Mouse (Mus musculus): ENCODE measurements at regions not wholly inside any gene's neighbourhood (a gene's known extent, or its start where the extent isn't known, plus 50 kb on each side); places are given as distances from the start of the nearest gene placed in this dataset.

DNA sequence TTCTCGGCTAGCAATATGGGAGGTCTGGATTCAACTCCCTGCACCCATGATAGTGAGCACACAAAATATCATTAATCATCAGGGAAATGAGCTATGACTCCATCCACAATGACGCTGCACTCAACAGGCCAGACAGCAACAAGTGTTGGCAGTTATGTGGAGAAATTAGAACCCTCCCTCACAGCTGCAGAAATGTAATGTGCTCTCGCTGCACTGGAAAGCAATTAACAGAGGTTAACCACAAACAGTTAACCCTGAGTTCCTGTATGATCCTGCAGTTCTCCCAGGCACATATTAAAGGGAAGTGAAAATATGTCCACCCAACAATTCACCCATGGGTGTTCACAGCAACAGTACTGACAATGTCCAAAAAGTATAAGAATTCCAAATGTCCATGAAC lies 54.0 kb upstream of the Jade2 start:
- ATAC-seq (ENCODE audit: poor library complexity, severe bottlenecking): peak; percentile 82

DNA sequence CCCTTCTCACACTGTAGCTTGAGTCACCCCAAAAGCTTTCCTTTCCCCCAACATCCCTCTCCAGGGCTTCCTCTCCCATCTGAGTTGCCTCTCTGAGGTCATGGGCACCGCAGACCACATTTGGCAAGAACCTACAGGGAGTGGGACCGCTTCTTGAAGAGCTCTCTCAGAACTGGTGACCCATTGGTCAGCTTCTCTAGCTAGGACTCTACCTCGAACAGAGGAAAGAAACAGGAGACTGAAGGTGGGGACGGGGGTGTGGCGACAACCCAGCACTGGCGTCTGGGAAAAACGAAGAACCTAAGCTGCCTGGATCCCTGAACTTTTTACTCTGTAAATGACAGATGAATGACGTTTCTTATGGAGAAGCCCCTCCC lies 51.8 kb upstream of the Cdkn2aipnl start:
- peak; percentile 44 for ATAC-seq (ENCODE audit: poor library complexity, severe bottlenecking)

DNA sequence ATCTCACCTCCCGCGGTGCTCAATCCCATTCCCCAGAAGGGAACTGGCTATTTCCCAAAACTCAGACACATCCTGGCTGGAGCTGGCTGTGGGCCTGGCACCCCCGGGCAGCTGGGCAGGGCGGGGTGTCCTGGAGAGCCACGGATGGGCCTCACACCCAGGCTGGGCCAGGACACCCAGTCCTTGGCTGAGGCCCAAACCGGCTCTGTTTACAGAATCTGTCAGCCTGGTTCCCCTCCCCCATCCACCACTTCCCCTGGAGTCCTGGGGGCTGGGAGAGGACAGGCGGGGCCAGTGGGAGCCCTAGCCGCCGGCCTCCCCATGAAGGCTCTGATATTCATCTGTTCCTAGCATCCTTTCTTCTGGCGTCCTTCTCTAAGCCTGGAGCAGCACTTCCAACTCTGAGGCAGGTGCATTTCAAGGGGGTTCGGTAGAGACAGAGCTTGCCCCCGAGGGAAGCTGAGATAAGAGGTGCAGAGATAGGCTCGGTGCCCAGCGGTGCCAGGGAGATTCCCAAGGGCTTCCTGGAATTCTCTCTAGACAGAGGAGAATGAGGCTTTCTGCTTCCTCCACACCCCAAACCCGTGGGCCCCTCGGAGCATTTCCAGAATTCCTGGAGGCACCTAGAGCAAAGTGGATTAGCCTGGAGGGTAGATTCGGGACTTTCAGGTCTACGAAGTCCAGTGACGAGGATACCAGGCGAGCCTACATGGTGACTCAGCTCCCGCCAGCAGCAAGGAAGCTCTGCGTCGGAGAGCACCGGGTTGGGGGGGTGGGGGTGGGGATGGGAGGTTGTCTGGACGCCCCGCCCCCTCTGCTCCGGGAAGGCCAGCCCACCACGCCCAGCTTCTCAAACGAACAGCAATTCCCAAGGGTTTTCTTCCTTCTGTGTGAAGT lies 51.2 kb upstream of the Cdkn2aipnl start:
- ATAC-seq (ENCODE audit: poor library complexity, severe bottlenecking): peak; percentile 72
